Mouse (Mus musculus): Measurements from ENCODE around the gene Tas2r126.

DNA sequence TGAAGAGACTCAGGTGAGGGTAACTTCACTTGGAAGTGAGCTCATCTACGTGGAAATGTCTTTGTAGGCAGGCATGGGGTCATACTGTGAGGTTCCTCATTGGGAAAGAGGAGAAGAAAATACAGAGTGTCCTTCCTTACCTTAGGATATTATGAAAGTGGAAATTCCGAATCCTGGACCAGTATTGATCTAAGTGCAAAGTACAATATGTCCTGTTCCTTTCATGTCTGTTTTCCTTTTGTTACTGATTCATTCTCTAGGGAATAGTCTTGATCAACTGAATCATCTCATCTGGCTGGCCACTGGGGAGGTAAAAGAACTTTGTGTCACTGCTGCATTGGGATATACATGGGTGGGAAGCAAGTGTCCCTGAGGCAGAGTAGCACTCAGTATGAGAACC, 1.2 kb downstream of the Tas2r126 start:
- TF ChIP-seq CTCF (conservative IDR thresholded peaks at IDR 0.05; ENCODE audit: low read length) (no peak), POU5F1 (IDR thresholded peaks at IDR 0.05; ENCODE audit: borderline replicate concordance, low read length) (no peak), NANOG (IDR thresholded peaks at IDR 0.05; ENCODE audit: borderline replicate concordance, low read length) (no peak)

Data from E14TG2a.4 (cell line).